Mouse (Mus musculus) midbrain, embryonic 14.5 days (tissue): Measurements from ENCODE around the gene Phf12. TPM values are rescaled to one million over a fixed set of nuclear protein-coding genes. Genes with fewer than 3 reads are reported as not detected.

Source experiments
- ATAC-seq: fragments of 200-750 bp; cut with Nextera tagmentation; 2 replicates; pipeline ENCODE4 v1.8.0; 2017; ENCODE audit warnings: moderate number of reproducible peaks, moderate library complexity; ENCODE audit not compliant: low FRiP score, low TSS enrichment
- DNase-seq: peaks from one replicate; pipeline ENCODE4 v3.0.0-alpha.2; 2015
- H3K27ac ChIP-seq: fragments of 300-500 bp; sonication (generic); replicated peaks from 2 replicates; pipeline ENCODE4 v1.5.1; 2014; ENCODE audit warnings: mild to moderate bottlenecking, low read depth, low read length, moderate library complexity
- H3K27me3 ChIP-seq: fragments of 300-500 bp; sonication (generic); 2 replicates; pipeline ENCODE4 v1.6.1; 2014; ENCODE audit warnings: low read length, control low read depth, mixed read lengths; ENCODE audit not compliant: control insufficient read depth, insufficient read depth
- H3K36me3 ChIP-seq: fragments of 300-500 bp; sonication (generic); 2 replicates; pipeline ENCODE4 v1.6.1; 2014; ENCODE audit warnings: low read length, control low read depth; ENCODE audit not compliant: control insufficient read depth, insufficient read depth
- H3K4me1 ChIP-seq: fragments of 300-500 bp; sonication (generic); 2 replicates; pipeline ENCODE4 v1.6.1; 2014; ENCODE audit warnings: mild to moderate bottlenecking, antibody characterized with exemption, low read length, control low read depth; ENCODE audit not compliant: control insufficient read depth, insufficient read depth
- H3K4me2 ChIP-seq: fragments of 300-500 bp; sonication (generic); 2 replicates; pipeline ENCODE4 v1.6.1; 2014; ENCODE audit warnings: mild to moderate bottlenecking, low read length, moderate library complexity
- H3K4me3 ChIP-seq: fragments of 300-500 bp; sonication (generic); replicated peaks from 2 replicates; pipeline ENCODE4 v1.5.1; 2014; ENCODE audit warnings: low read depth, low read length
- H3K9ac ChIP-seq: fragments of 300-500 bp; sonication (generic); replicated peaks from 2 replicates; pipeline ENCODE4 v1.6.1; 2014; ENCODE audit warnings: mild to moderate bottlenecking, low read length, moderate library complexity
- H3K9me3 ChIP-seq: fragments of 300-500 bp; sonication (generic); 2 replicates; pipeline ENCODE4 v1.6.1; 2016; ENCODE audit warnings: low read length, control low read depth, mixed read lengths; ENCODE audit not compliant: control insufficient read depth
- WGBS: fragments of 180-500 bp; shearing (Covaris S2); extraction: QIAGEN DNeasy Blood & Tissue Kit; methylation state at CpG from one replicate; pipeline ENCODE4 v1.1.7; 2014; 5-methylcytosine and 5-hydroxymethylcytosine counted together
- polyA plus RNA-seq: library from polyadenylated mRNA; unstranded; fragments of >200 nt; fragmentation: Nextera tagmentation; extraction: Ambion mirVana; gene quantifications from 2 replicates; pipeline ENCODE4 v1.2.1, GENCODE M21; 2014

Gene Phf12
- 18.5 and 20.3 TPM in 2 replicates for polyA plus RNA-seq

- under 1% methylated on average over 62 of the region's 62 CpGs for WGBS
- ATAC-seq (peak; percentile 90), DNase-seq (peak; percentile 100)
- H3K27ac ChIP-seq = peak within 1 kb of the TSS; percentile 98
- H3K4me3 ChIP-seq = peak within 1 kb of the TSS; percentile 99
- peak within 1 kb of the TSS; percentile 79 for H3K4me2 ChIP-seq
- H3K9me3 ChIP-seq = no peaks in the 10 kb centered on the region
- H3K4me1 ChIP-seq = peaks cover 11% of the 10 kb centered on the region
- no peaks in the 10 kb centered on the region for H3K27me3 ChIP-seq
- H3K9ac ChIP-seq = peak within 1 kb of the TSS; percentile 92
- H3K36me3 ChIP-seq = peaks cover 24% of the 10 kb centered on the region
These were observed at the start of gene Phf12 for GRCm38 (mm10) chr11:77982441-77982905. Gene Phf12 (plus strand): TSS chr11:77982754.

- H3K9ac ChIP-seq = peak overlapping the region; percentile 92; the same call in 1 of the 2 replicates
- peak overlapping the region; percentile 45; the same call in 1 of the 2 replicates for H3K27ac ChIP-seq
- WGBS = 1% methylated on average over 4 of the region's 4 CpGs
- no peak for DNase-seq
- peaks cover 69% of the 10 kb centered on the region for H3K4me1 ChIP-seq
- peak overlapping the region; percentile 84 for H3K4me3 ChIP-seq
- no peaks in the 10 kb centered on the region for H3K9me3 ChIP-seq
- H3K4me2 ChIP-seq = peak overlapping the region; percentile 87
- H3K27me3 ChIP-seq = peaks cover 20% of the 10 kb centered on the region
- no peak for ATAC-seq
- no peaks in the 10 kb centered on the region for H3K36me3 ChIP-seq
These were observed 48.4 kb upstream of the Phf12 start for GRCm38 (mm10) chr11:77934111-77934521.

GRCm38 (mm10) chr11:77934568-77935311 is 47.8 kb upstream of the Phf12 start:
- no peaks in the 10 kb centered on the region for H3K9me3 ChIP-seq
- 0 out of 2 replicates have a peak overlapping the region, but pooled peaks have one; percentile 22 for H3K27ac ChIP-seq
- H3K4me2 ChIP-seq = peak overlapping the region; percentile 87
- WGBS = 51% methylated on average over 5 of the region's 5 CpGs
- H3K4me3 ChIP-seq = peak overlapping the region; percentile 84
- peaks cover 64% of the 10 kb centered on the region for H3K4me1 ChIP-seq
- ATAC-seq (no peak), DNase-seq (no peak)
- no peaks in the 10 kb centered on the region for H3K36me3 ChIP-seq
- peaks cover 20% of the 10 kb centered on the region for H3K27me3 ChIP-seq
- H3K9ac ChIP-seq = peak overlapping the region; percentile 92; the same call in 1 of the 2 replicates

GRCm38 (mm10) chr11:77936846-77937245 is 45.7 kb upstream of the Phf12 start:
- H3K9me3 ChIP-seq = no peaks in the 10 kb centered on the region
- H3K27ac ChIP-seq = peak overlapping the region; percentile 57
- ATAC-seq (no peak), DNase-seq (no peak)
- H3K4me3 ChIP-seq = 0 out of 2 replicates have a peak overlapping the region, but pooled peaks have one; percentile 8
- H3K27me3 ChIP-seq = peaks cover 20% of the 10 kb centered on the region
- H3K9ac ChIP-seq = no peak overlapping the region; the same call in 1 of the 2 replicates
- H3K36me3 ChIP-seq = no peaks in the 10 kb centered on the region
- 11% methylated on average over 8 of the region's 8 CpGs for WGBS
- peak overlapping the region; percentile 37 for H3K4me2 ChIP-seq
- peaks cover 60% of the 10 kb centered on the region for H3K4me1 ChIP-seq

- Histone ChIP-seq H3K9me3 (no peaks in the 10 kb centered on the region), H3K27ac (no peak overlapping the region)
- WGBS = 13% methylated on average over 4 of the region's 4 CpGs
These were observed 44.7 kb upstream of the Phf12 start for GRCm38 (mm10) chr11:77937649-77938410.

GRCm38 (mm10) chr11:77942230-77942629 is 40.3 kb upstream of the Phf12 start:
- Histone ChIP-seq H3K4me1 (peaks cover 27% of the 10 kb centered on the region), H3K4me3 (no peak overlapping the region), H3K4me2 (no peak overlapping the region), H3K27ac (peak overlapping the region; percentile 70), H3K27me3 (no peaks in the 10 kb centered on the region), H3K9ac (peak overlapping the region; percentile 29; the same call in 1 of the 2 replicates), H3K9me3 (no peaks in the 10 kb centered on the region), H3K36me3 (no peaks in the 10 kb centered on the region)
- ATAC-seq (no peak), DNase-seq (peak; percentile 31)
- 12% methylated on average over 5 of the region's 5 CpGs for WGBS

More at GRCm38 (mm10) chr11:77937649-77938410, 44.7 kb upstream of the Phf12 start:
- no peak for DNase-seq
- no peak for ATAC-seq
- Histone ChIP-seq H3K9ac (no peak overlapping the region), H3K4me1 (peaks cover 58% of the 10 kb centered on the region), H3K36me3 (no peaks in the 10 kb centered on the region), H3K4me2 (no peak overlapping the region), H3K27me3 (peaks cover 20% of the 10 kb centered on the region), H3K4me3 (no peak overlapping the region)

- 0 out of 2 replicates have a peak, but pooled peaks have one; percentile 31 for ATAC-seq
- Histone ChIP-seq H3K4me1 (peaks cover 25% of the 10 kb centered on the region), H3K9ac (no peak overlapping the region), H3K4me3 (no peak overlapping the region), H3K9me3 (no peaks in the 10 kb centered on the region), H3K36me3 (no peaks in the 10 kb centered on the region), H3K27ac (peak overlapping the region; percentile 9; the same call in 1 of the 2 replicates), H3K27me3 (no peaks in the 10 kb centered on the region; the same call in 1 of the 2 replicates), H3K4me2 (peak overlapping the region; percentile 18; the same call in 1 of the 2 replicates)
- peak; percentile 79 for DNase-seq
- 3% methylated on average over 9 of the region's 9 CpGs for WGBS
These were observed 34.7 kb upstream of the Phf12 start for GRCm38 (mm10) chr11:77947860-77948259.

GRCm38 (mm10) chr11:77950125-77950685 is 32.3 kb upstream of the Phf12 start:
- ATAC-seq = no peak
- no peak for DNase-seq
- Histone ChIP-seq H3K4me2 (no peak overlapping the region), H3K9me3 (no peaks in the 10 kb centered on the region), H3K9ac (no peak overlapping the region), H3K4me1 (peaks cover 22% of the 10 kb centered on the region), H3K4me3 (no peak overlapping the region), H3K36me3 (peaks cover 15% of the 10 kb centered on the region), H3K27ac (no peak overlapping the region), H3K27me3 (no peaks in the 10 kb centered on the region; the same call in 1 of the 2 replicates)
- WGBS = 35% methylated on average over 12 of the region's 12 CpGs
